Mouse (Mus musculus) central nervous system, embryonic 18 days (tissue): ENCODE measurements around the gene Tnrc6a. TPM values are rescaled to one million over a fixed set of nuclear protein-coding genes. Genes with fewer than 3 reads are reported as not detected.

Experiments used
- polyA plus RNA-seq: library from polyadenylated mRNA; depleted of rRNA; stranded (reverse); fragments of >200 nt; gene quantifications from 2 replicates; pipeline ENCODE4 v1.2.3, GENCODE M21; 2012; rRNA removed

Tnrc6a gene
- polyA plus RNA-seq: 66.3 and 68.0 TPM in 2 replicates

GRCm38 (mm10) chr7:123123665-123124298, at the start of gene Tnrc6a:
Tnrc6a (plus strand) TSS chr7:123123885.

GRCm38 (mm10) chr7:123214365-123215075, 90.8 kb downstream of the Tnrc6a start, which contains the start of gene Slc5a11:
Slc5a11 (plus strand) TSS chr7:123214780.

Other genes starting within 250 kb of the Tnrc6a start
- gene Rbbp6, start 158.2 kb upstream of the Tnrc6a start, polyA plus RNA-seq: 53.6 and 54.3 TPM in 2 replicates
- gene Slc5a11, start 90.9 kb downstream of the Tnrc6a start, polyA plus RNA-seq: 0.22 and 0.79 TPM in 2 replicates
- gene Lcmt1, start 245.9 kb downstream of the Tnrc6a start, polyA plus RNA-seq: 91.7 and 96.6 TPM in 2 replicates
- 13.4 and 14.5 TPM in 2 replicates for gene Arhgap17, start 246.0 kb downstream of the Tnrc6a start, polyA plus RNA-seq